9 mouse cellular contexts compared by ENCODE assay signal in the genomic region with DNA sequence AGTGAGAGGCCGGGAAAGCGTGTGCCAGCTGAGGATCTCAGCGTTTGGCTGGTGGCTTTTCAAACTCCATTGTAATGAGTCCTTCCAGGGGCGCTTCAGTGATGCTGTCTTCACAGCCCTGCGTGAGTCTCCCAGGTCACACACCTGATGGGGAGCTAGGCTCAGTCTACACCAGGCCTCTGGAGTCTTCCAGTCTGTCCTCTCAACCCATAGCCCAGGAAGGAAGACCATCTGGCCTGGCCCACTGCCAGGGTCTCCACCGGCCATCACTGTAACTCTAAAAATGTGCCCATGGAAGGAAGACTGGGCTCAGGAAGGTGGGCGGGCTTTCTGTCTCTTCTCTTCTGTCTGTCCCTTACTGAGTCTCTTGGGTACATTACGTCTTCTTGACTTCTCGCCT.
"Had no signal": no experiment of that assay in that cellular context is flagged by ENCODE, and none has a peak within 500 bp of the region (broad histone marks: within the 10 kb centered on the region; RNA-seq: fewer than 3 reads in every experiment).

No protein-coding gene starts in this region.

- DNase-seq: kidney, adult 2 months; layer of hippocampus, adult 9-11 months; liver; liver, embryonic 13.5 days; lung, postnatal 10 days; lung, postnatal 4 days; midbrain, embryonic 14.5 days; thymus, adult 2 months; thymus, postnatal 14 days had no signal
